Mouse (Mus musculus) forelimb bud, embryonic 11.5 days (tissue): ENCODE data around the gene Aqp1.

Experiments used
- DNase-seq: peaks from one replicate; pipeline ENCODE4 v3.0.0-alpha.2; 2012; ENCODE audit warnings: low read depth, low spot score

Gene Aqp1

DNA sequence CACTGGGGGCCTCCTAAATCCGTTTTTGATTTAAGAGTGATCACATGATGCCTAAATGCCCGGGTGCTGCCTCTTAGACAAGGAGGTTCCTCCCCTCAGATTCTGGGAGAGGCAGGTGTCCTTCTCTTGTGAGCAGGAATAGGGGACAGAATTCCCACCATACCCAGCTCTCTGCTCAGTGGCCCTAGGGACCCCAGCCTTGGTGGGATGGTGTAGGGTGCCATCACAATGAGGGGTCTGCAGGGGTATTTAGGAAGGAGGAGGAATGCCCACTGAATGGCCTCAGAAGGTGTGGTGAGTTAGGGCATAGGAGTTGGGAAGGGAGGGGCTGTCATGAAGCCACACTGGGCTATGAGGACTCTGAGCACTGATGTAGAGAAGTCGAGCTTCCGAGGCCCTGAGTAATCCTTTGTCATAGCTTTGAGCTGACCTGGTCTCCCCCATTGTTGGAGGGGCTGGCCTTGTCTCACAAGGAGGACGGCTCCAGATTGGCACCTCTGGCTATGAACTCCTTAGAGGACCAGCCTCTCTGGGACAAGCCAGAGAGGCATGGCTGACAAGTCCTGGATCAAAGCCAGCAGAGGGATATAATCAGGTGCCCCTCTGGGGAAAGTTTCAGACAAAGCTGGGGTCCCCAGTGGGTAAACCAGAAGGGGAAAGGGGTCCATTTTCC lies 4.0 kb upstream of the Aqp1 start:
- DNase-seq = no peak

DNA sequence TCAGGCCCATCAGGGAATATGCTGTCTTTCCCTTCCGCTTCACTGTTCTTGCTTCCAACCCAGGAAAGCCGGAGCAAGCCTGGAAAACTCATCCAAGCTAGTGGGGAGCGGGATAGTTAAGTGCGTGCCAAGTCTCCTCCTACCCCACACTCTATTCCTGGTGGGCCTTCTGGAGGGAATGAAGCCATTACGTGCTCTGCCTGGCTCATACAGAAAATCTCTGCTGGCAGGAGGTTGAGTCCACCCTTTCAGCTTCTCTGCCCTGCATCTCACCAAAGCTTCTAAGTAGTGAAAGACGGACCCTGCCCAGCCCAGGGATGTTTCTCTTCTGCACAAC lies 3.5 kb upstream of the Aqp1 start:
- DNase-seq = no peak

DNA sequence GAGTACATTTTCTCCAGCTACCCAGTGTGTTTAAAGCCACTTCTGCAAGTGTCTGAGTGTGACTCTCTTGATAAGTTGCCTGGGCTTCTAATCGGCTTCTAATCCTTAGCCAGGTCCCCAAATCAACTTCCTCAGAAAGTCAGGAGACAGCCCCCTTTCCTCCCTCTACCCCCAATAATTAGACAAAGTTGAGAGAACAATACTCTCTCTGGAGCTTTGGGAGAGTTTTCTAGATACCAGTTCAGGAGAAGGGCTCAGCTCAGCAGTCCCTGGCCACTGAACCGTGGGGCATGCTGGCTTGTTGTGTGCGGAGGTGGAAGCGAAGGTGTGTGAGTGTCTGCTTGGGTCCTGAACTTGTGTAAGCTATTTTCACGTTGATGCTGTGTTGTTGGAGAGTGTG lies 1.0 kb downstream of the Aqp1 start:
- DNase-seq = no peak

DNA sequence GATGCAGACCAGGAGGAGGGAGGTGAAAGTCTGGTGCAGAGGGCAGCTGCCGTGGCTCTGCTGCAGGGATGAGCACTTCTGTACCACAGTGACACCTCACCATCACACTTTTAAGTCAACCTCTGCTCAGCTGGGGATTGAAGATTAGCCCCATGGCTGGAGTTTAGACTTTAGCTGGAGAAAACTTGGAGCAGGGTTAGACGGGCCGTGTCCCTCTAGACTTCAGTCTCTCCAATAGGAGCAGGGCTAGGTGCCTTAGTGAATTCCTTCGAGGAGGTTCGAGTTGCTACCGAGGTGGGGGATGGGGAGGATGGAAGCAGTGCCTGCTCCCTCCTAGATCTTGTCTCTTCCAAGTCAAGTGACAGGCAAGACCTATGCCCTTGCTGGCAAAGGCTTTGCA lies 1.8 kb downstream of the Aqp1 start:
- DNase-seq = no peak

DNA sequence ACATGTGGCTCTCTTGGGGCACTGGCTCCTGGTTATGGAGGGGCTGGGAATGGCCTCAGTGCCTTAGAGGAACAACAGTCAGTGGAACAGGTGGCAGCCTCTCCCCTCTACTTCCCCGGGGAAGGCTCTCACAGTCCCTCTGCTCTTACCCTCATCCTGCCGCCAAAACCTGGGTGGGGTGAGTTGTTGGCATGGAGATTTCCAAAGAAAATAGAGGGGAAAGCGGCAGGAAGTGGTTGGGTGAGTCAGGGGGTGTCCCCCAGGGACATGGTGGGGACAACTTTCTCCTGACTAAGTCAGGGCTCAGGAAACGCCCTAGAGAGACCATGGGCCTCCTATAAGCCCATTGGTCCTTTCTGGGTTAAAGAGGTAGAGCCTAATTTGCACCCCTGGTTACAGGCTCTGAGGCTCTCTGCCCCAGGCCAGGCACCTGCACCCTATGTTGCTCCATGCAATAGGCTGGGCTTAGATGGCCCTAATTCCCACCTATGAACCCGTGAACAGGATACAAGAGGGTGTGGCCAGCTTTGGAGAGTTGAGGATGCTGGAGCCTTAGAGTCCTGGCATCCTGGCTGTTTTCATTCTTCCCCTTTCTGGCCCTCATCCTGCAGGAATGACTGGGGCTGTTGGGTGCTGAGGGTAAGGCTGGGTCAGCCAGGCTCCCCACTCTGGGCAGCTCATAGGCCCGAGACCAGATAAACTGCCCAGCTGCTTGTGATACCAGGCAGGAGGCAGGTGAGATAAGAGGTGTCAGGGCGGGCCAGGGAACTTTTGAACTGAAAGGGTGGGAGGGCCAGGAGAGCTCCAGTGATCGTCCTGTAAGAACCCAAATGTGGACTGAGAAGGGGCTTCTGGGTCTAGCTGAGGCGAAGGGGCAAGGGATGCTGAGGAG lies 2.9 kb downstream of the Aqp1 start:
- DNase-seq = no peak

DNA sequence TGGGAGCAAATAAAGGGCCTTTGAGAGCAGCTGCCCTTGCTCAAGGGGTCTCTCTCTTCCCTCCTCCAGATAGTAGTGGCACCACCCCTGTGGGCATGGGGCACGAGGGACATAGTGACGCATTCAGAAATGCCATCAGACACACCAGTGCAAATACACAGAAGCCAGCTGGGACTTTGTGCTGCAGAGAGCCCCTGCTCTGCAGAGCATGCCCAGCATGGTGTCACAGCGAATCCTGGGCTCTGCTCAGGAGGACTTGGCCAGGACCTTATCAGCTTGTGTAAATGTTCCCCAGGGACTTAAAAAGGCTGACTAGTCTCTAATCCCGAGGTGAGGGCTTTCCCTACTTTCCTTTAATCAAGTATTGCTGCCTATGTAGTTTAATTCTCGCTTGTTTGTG lies 5.5 kb downstream of the Aqp1 start:
- DNase-seq = no peak

DNA sequence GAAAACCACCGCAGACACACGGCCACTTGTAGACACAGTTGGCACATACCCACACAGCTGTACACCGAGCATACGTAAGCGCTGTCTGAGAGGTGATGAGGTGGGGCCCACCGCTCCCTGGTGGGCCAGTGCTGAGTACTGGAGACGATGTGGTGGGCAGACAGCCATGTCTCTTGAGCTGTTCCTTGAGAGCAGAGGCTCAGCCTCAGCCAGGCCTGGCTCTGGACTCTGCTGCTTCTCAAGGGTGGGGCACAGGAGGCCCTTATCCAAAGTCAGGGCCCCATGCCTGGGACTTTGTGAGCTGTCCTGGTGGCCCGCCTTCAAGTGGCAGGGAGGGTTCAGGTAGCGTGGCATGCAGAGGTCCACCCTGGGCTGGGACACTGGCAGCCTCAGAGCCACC lies 6.1 kb downstream of the Aqp1 start:
- DNase-seq = no peak

DNA sequence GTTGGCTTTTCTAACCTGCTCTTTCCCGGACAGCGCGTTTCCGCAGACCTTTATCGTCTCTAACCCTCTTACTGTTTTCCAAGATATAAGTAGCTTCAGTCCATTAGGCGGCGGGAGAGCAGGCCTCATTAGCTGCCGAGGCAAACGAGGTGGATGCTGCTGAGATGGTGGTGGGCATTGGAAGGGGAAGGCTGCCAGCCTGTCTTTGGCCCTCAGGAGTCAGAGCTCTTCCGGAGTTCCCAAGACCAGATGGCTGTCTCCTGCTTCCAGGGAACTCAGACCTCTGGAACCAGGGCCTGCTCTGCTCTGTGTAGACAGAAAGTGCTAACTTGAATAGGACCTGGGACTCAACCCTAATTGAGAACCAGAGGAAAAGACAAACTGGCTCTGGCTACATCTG lies 7.2 kb downstream of the Aqp1 start:
- no peak for DNase-seq

DNA sequence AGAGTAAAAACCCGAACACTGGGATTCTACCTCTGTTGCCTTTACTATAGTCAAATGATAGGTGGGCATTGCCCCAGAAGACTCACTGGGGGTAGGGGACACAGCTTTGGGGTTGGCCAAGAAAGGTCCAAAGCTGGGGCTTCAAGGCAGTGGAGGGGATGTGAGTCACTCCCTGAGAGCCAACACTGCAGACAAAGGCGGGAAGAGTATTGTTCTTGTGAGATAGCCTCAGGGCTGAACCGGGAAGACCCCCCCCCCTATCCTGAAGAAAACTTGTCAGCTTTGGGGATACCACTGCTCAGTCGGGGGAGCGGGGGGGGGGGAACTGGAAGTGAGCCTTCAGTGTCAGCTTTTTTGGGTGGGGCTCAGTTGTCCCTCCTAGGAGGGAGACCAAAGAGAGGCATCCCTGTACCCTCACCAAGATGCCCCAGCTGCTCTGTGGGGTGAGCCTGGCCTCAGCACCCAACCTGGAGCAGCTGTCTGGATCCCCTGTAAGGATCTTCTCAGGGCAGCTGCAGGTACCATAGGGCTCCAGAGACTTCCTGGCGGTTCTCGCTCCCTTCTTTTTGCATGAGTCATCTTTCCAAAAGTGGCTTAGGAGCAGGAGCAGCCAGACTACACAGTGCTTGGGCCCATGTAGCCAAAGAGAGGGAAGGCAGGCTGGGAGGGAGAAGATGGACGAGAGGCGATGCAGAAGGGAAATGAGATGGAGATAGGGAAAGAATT lies 8.2 kb downstream of the Aqp1 start:
- DNase-seq = no peak

DNA sequence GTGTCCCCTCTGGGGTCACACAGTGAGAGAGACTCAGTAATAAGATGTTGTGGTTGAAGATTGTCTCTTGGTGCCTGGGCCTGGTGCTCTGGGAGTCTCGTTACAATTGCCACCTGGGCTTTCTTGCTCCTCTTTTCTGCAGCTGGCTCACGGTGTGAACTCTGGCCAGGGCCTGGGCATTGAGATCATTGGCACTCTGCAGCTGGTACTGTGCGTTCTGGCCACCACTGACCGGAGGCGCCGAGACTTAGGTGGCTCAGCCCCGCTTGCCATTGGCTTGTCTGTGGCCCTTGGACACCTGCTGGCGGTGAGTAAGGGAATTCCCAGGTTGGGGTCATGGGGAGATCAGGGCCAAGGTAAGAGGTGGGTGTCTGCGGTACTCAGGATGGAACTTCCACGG lies 9.0 kb downstream of the Aqp1 start:
- no peak for DNase-seq

DNA sequence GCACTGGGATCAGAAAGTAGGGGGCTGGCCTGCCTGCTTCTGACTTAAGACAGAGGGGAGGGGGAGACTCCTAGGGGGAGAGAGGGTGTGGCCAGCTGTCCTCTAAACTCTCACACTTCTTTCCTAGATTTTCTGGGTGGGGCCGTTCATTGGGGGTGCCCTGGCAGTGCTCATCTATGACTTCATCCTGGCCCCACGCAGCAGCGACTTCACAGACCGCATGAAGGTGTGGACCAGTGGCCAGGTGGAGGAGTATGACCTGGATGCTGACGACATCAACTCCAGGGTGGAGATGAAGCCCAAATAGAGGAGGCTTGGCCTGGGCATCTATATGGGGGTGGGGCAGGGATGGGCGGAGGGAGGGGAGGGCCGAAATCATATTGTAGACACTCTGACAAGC lies 10.3 kb downstream of the Aqp1 start:
- DNase-seq = no peak

DNA sequence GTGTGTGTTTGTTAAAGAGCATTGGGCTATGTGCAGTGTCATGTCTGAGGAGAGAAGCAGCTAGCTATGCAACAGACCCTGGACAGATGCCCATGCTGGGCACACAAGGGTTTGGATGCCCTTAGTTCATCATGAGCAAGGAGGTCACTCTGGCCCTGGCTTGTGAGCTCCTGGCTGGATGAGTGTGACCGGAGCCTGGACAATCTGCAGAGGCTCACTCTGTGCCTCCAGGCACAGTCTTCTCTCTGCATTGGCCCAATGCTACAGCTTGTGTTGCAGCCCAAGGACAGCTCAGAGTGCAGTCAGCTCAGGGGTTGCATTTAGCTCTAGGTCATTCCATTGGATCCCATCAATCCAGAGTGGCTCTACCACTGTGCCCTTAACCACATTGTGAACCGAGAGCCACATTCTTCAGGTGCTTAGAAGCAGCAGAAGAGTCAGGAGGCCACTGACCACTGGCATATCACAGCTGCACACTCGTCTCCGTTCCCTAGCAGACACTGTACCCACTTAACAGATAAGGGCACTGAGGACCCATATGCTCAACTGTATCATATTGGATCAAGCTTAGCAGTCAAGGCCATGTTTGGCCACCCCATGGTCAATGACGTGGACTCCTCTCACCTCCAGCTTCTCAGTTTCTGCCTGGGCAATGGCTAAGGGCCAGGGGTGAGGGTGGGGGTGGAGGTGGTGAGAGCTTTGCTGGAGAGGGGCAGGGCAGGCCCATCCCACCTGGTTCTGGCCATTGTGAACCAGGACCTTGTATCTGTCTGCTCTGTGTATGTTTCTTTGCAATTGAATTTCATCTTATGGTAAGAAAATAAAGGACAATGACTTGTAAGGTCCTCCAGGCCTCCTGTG lies 11.7 kb downstream of the Aqp1 start:
- no peak for DNase-seq

DNA sequence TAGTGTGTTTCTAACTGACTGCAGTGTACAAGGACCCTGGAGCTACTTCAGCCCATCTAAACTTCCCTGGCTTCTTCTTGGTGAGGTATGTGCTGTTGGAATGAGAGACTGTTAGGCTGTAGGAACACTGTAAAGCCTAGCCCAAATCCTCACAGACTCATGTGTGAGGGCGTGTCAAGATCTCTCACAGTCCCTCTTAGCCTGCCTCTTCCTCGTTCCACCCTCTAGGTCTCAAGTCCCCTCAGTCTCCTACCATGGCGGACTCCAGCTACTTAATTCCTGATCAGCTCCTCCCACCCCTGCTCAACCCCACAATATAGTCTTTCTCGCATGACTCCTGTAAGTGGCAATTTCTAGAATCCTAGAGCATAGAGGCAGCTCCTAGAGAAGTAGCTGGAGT lies 13.0 kb downstream of the Aqp1 start:
- DNase-seq = no peak

DNA sequence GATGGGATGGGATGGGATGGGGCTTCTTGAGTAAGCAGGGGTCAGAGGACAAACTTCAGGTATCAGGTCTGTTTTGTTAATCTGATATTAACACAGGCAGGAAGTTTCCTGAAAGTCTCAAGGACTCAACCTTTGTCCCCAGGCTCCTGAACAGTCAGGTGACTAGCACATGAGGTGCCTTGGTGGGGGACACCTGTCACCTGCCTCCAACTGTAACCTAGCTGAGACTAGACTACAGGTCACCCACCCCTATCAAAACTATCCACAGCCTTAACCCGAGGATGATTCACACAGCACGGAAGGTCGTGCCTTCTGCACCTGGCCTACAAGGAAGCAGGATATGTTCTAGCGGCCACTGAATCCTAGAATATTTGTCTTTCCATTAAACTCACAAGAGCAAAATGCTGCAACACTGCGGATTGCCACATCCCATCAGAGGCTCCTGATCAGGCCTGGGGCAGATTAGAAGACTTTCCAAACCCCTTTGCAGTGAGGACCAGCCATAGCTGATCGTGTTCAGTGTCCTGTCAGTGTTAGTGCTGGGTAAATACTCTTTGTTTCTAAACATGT lies 14.2 kb downstream of the Aqp1 start:
- DNase-seq = no peak

DNA sequence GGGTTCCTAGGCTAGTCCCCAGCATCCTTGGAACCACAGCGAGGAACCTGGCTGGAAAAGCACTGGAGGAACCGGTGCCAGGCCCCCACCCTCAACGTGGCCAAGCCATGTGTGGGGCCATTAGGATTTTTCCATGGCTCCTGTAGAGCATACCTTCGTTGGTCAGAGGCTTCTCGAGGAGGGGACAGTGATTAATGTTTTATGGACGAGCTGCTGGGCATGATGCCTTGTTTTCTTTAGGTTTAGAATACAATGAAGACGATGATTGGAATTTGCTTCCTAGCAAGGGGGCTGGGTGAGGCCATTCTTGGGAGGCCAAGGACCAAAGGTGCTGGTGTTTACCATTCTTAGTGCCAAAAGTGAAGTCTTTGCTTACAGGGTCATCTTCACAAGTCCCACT lies 15.5 kb downstream of the Aqp1 start:
- no peak for DNase-seq

DNA sequence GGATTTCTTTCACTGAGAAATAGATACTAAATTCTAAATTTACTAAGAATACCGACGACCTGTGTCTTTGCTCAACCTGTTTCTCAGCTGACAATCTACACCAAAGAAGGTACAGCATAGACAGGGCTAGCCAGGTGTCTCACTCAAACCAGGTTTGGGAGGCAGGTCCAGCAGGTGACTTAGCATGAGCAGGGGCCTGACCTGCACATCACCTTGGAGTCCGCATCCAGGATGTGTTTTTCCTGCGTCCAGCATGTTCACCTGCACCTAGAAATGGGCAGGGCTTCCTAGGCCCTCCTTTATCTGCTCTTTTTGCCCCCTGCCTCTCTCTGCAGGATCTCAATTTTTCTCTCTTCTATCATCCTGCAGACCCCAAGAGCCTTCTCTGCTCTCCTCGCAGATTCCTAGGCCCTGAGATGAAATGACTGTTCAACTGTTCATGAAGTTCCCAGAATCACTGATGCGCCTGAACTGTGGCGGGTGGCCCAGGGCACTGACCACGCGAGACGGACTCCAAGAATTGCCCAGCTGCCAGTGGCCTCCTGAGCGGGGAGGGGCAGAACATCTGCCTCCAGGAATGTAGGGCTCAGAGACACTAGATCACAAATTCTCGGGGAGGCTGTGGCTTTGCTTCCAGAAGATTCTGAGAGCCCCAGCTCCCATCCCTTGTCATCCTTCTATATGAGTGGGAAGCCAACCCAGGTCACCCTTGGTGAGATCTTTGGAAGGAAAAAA lies 17.6 kb downstream of the Aqp1 start:
- no peak for DNase-seq

DNA sequence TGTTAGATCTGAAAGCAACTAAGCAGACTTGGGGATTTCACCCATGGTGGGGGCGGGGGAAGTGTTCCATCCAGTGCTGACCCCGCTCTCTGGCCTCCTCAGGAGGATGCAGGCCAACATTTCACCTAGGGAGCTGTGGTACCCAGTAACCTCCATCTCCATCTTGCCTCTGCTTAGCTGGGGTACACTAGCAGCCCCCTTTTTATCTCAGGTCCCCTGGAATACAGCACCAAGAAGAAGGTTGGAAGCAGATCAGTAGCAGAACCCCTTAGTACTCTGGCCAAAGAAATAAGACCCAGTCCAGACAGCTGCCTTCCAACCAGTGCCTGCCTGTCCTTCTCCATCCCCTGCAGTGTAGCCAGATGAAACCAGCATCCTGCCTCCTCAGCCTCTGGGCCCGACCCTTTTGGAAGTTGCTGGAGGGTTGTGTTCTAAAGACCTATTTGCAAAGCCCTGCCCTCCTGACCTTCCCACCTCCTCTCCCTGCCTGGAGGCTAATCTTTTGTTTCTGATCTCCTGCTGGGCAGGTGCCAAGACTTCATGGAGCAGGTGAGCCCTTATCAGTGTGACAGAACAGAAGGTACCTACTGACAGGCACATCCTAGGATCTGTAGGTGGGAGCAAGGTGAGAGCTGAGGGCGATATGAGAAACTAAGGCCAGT lies 18.4 kb downstream of the Aqp1 start:
- DNase-seq = no peak

DNA sequence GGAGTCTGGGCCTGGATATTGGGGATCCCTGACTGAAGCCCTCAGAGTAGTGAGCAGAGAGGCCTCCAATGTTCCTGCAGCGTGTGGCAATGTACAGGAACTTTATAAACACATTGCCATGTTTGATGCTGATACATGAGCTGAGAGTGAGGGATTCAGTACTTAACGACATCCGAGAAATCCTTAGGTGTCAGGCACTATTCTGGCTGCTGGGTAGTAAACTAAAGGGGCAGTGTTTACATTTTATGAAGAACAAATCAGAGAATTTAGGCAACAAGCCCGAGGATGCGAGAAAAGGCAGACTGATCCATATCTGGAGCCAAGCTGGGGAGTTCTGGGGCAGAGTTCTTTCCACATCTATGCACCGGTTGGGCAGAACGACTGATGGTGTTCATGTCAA lies 19.3 kb downstream of the Aqp1 start:
- no peak for DNase-seq

DNA sequence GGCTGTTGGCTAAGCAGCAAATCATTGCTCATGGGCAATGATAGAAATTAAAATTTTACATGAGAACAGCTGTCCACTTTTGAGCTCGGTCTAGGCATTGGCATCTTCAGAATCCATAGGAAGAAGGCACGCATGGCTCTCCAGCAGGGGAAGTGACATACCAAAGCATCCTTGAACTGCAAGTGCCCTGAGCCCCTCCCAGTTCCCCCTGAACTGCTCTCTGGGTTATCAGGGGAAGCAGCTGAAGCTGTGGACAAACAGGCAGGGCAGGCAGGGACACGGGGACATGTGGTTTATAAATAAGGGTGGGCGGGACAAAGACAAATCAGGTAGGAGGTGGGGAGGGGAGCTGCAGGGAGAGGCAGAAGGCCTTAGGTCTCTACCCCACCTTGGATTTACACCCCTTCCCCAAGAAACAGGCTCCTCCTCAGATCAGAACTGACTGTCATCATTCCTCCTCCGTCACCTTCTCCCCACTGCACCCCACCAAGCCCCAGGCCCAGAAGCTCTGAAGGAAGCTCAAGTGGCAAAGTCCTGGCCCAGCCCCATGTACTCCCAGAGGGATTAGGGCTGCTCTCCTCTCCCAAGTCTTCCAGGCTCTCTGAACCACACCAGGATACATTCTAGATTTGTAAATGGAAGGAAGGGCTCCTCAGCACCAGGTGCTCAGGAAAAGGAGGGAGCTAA lies 19.9 kb downstream of the Aqp1 start:
- no peak for DNase-seq
